Mouse (Mus musculus) CH12.LX (cell line): ENCODE measurements around the gene Ccdc114.

Source experiments
- BHLHE40 ChIP-seq: IDR thresholded peaks from 2 replicates; pipeline ENCODE4 v1.6.1; 2011; ENCODE audit warnings: mild to moderate bottlenecking, low read depth, low read length, improper control_type of control experiment
- HCFC1 ChIP-seq: IDR thresholded peaks from 2 replicates; pipeline ENCODE4 v1.6.1; 2012; ENCODE audit warnings: low read depth, mild to moderate bottlenecking, inconsistent platforms, low read length, improper control_type of control experiment
- KAT2A ChIP-seq: IDR thresholded peaks from 2 replicates; pipeline ENCODE4 v1.6.1; 2012; ENCODE audit warnings: low read length, improper control_type of control experiment, inconsistent platforms; ENCODE audit not compliant: insufficient replicate concordance
- POLR2A ChIP-seq: IDR thresholded peaks from 2 replicates; pipeline ENCODE4 v1.6.1; 2011; ENCODE audit warnings: low read depth, mild to moderate bottlenecking, improper control_type of control experiment, low read length

DNA sequence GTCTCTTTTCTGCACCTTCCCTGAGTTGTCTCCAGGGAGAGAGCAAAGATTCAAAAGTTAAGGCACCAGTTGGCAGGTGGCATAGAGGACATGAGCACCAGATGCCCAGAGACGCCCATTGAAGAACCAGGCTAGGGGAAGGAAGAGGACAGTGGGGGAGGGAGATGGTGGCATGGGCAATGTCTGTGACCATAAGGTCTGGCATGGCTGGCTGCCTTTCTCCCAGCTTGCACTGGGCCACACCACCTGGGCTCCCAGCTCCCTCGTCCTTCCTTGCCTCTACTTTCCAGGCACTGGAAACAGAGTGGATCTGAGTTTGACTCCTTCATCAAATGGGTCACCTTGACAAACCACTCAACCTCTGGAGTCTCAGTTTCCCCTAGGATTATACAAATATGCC is 31.2 kb upstream of the Ccdc114 start:
- TF ChIP-seq BHLHE40 (no peak), POLR2A (no peak), HCFC1 (no peak), KAT2A (no peak)
